Mouse (Mus musculus): Measurements from ENCODE around the gene Srsf4. TPM values are rescaled to one million over a fixed set of nuclear protein-coding genes. Genes with fewer than 3 reads are reported as not detected.
A peak's percentile ranks its signal among the peaks of the same experiment; 100 is the strongest.

The Srsf4 gene
- polyA plus RNA-seq, 1 experiment from 2014 or later, result 86.6 TPM

DNA sequence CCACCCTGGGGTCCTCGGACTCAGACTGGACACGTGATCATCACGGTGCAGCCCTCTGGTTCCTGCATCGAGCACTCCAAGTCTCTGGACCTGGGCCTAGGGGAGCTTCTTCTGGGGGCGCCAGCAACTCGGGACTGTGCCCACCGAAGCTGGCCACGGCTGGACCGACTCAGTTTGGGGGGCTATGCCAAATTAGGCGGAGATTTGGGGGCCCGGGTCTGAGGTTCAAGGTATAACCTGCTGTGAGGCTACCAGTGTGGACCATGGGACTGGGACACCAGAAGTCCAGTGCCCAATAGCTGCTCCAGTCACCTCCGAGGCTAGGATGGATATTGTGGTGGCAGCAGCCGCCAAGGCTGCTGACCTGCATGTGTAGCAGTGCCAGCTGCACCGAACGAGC, 49.0 kb downstream of the Srsf4 start:
- peaks cover 63% of the 10 kb centered on the region for H3K27me3 ChIP-seq (replicated peaks; ENCODE audit: control insufficient read depth, insufficient read depth, low read length)
- no peaks in the 10 kb centered on the region for H3K9me3 ChIP-seq (ENCODE audit: control insufficient read depth, low read length)
- 62% methylated on average over 15 of the region's 15 CpGs for WGBS
- ATAC-seq, result 0 out of 2 replicates have a peak, but pooled peaks have one; percentile 12
- peak overlapping the region; percentile 81 for H3K4me2 ChIP-seq (ENCODE audit: low read length)
- peaks cover 18% of the 10 kb centered on the region for H3K4me1 ChIP-seq (ENCODE audit: control insufficient read depth, insufficient read depth, low read depth, low read length)
- H3K27ac ChIP-seq (ENCODE audit: low read depth, low read length), result no peak overlapping the region
- no peak overlapping the region for H3K9ac ChIP-seq (ENCODE audit: low read depth, low read length)
- H3K4me3 ChIP-seq (ENCODE audit: low read length), result peak overlapping the region; percentile 52
- peaks cover 12% of the 10 kb centered on the region for H3K36me3 ChIP-seq (ENCODE audit: control insufficient read depth, insufficient read depth, low read length)

- peaks cover 17% of the 10 kb centered on the region for H3K36me3 ChIP-seq (ENCODE audit: control insufficient read depth, insufficient read depth, low read length)
- no peaks in the 10 kb centered on the region for H3K9me3 ChIP-seq (ENCODE audit: control insufficient read depth, low read length)
- no peak overlapping the region for H3K27ac ChIP-seq (ENCODE audit: low read depth, low read length)
- no peak overlapping the region for H3K4me3 ChIP-seq (ENCODE audit: low read length)
- ATAC-seq, result no peak
- H3K9ac ChIP-seq (ENCODE audit: low read depth, low read length), result no peak overlapping the region
- H3K4me2 ChIP-seq (ENCODE audit: low read length), result no peak overlapping the region
- 58% methylated on average over 6 of the region's 6 CpGs for WGBS
- H3K4me1 ChIP-seq (ENCODE audit: control insufficient read depth, insufficient read depth, low read depth, low read length), result peaks cover 18% of the 10 kb centered on the region
- H3K27me3 ChIP-seq (replicated peaks; ENCODE audit: control insufficient read depth, insufficient read depth, low read length), result peaks cover 51% of the 10 kb centered on the region
Observed at GRCm38 (mm10) chr4:131924096-131924810, 50.8 kb downstream of the Srsf4 start.

GRCm38 (mm10) chr4:131929146-131929545, 55.7 kb downstream of the Srsf4 start:
- no peak overlapping the region for H3K4me2 ChIP-seq (ENCODE audit: low read length)
- H3K9ac ChIP-seq (ENCODE audit: low read depth, low read length), result no peak overlapping the region
- H3K4me1 ChIP-seq (ENCODE audit: control insufficient read depth, insufficient read depth, low read depth, low read length), result no peaks in the 10 kb centered on the region; the same call in 1 of the 2 replicates
- H3K4me3 ChIP-seq (ENCODE audit: low read length), result no peak overlapping the region
- H3K27me3 ChIP-seq (replicated peaks; ENCODE audit: control insufficient read depth, insufficient read depth, low read length), result peaks cover 9% of the 10 kb centered on the region
- peaks cover 17% of the 10 kb centered on the region for H3K36me3 ChIP-seq (ENCODE audit: control insufficient read depth, insufficient read depth, low read length)
- no peak for ATAC-seq
- H3K27ac ChIP-seq (ENCODE audit: low read depth, low read length), result no peak overlapping the region
- 82% methylated on average over 6 of the region's 6 CpGs for WGBS
- no peaks in the 10 kb centered on the region for H3K9me3 ChIP-seq (ENCODE audit: control insufficient read depth, low read length)

DNA sequence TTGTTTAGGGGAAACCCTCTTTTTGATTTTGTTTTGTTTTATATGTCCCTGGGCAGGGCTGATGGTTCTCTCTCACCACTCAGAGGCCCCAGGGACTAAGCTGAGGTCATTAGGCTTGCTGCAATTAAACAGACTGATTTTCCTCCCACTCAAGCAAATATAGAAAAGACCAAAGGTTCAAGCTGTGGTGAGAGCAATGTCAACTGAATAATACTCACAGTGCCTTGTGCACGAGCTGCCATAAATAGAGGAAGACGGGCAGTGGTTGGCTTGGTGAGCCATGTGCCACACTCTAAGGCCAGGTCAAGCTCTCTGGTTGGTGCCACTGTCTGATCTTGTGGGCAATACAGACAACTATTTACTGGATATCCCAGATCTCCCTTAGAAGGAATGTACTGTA, 66.0 kb downstream of the Srsf4 start:
- H3K9ac ChIP-seq (ENCODE audit: low read depth, low read length), result no peak overlapping the region
- H3K27me3 ChIP-seq (replicated peaks; ENCODE audit: control insufficient read depth, insufficient read depth, low read length), result no peaks in the 10 kb centered on the region
- H3K4me2 ChIP-seq (ENCODE audit: low read length), result no peak overlapping the region
- H3K36me3 ChIP-seq (ENCODE audit: control insufficient read depth, insufficient read depth, low read length), result 0 out of 2 replicates have a peak, but pooled peaks cover 4% of the 10 kb centered on the region
- 73% methylated on average over 2 of the region's 2 CpGs for WGBS
- H3K27ac ChIP-seq (ENCODE audit: low read depth, low read length), result no peak overlapping the region
- ATAC-seq, result no peak
- H3K4me1 ChIP-seq (ENCODE audit: control insufficient read depth, insufficient read depth, low read depth, low read length), result no peaks in the 10 kb centered on the region
- H3K4me3 ChIP-seq (ENCODE audit: low read length), result no peak overlapping the region
- H3K9me3 ChIP-seq (ENCODE audit: control insufficient read depth, low read length), result no peaks in the 10 kb centered on the region

DNA sequence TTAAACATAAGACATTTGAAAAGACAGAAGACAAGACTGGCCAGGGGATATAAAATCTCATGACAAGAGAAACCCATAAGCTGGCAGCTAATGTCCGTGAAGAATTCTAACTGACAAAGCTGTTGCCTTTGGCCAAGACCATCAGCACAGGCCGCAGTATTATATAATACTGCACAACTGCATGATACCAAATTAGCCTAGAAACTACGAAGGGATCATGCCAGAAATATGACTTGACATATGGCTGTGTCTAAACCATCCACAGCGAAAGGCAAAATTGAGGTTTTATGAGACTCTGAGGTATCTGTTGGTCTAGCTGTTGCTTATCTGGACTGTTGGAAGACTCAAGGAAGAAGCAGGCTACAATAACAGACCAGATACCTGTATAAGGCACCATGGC, 67.4 kb downstream of the Srsf4 start:
- Histone ChIP-seq H3K9ac (ENCODE audit: low read depth, low read length) (no peak overlapping the region), H3K4me1 (ENCODE audit: control insufficient read depth, insufficient read depth, low read depth, low read length) (no peaks in the 10 kb centered on the region), H3K27me3 (replicated peaks; ENCODE audit: control insufficient read depth, insufficient read depth, low read length) (no peaks in the 10 kb centered on the region), H3K36me3 (ENCODE audit: control insufficient read depth, insufficient read depth, low read length) (no peaks in the 10 kb centered on the region), H3K27ac (ENCODE audit: low read depth, low read length) (no peak overlapping the region), H3K9me3 (ENCODE audit: control insufficient read depth, low read length) (no peaks in the 10 kb centered on the region), H3K4me2 (ENCODE audit: low read length) (no peak overlapping the region), H3K4me3 (ENCODE audit: low read length) (no peak overlapping the region)
- ATAC-seq, result no peak
- WGBS, result 93% methylated on average over 4 of the region's 4 CpGs

DNA sequence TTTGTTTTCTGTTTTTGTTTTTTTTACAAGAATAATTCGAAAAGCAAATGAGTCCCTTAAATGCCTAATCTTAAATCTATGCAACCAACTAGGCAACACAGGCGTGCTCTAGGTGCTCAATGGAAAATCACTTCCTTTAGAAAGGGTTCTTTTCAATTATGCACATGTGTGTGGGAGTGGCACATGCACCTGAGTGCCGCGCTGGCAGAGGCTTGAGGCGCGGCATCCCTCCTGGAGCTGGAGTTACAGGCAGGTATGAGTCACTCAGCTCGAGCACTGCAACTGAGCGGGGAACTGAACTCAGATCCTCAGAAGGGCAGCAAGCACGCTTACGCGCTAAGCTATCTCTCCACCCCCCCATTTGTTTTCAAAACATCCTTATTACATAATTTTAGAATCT, 74.4 kb downstream of the Srsf4 start:
- H3K4me3 ChIP-seq (ENCODE audit: low read length), result no peak overlapping the region
- H3K27ac ChIP-seq (ENCODE audit: low read depth, low read length), result no peak overlapping the region
- no peaks in the 10 kb centered on the region for H3K9me3 ChIP-seq (ENCODE audit: control insufficient read depth, low read length)
- no peaks in the 10 kb centered on the region for H3K4me1 ChIP-seq (ENCODE audit: control insufficient read depth, insufficient read depth, low read depth, low read length)
- no peak overlapping the region for H3K4me2 ChIP-seq (ENCODE audit: low read length)
- 94% methylated on average over 11 of the region's 11 CpGs for WGBS
- H3K36me3 ChIP-seq (ENCODE audit: control insufficient read depth, insufficient read depth, low read length), result no peaks in the 10 kb centered on the region
- no peak for ATAC-seq
- no peaks in the 10 kb centered on the region for H3K27me3 ChIP-seq (replicated peaks; ENCODE audit: control insufficient read depth, insufficient read depth, low read length)
- no peak overlapping the region for H3K9ac ChIP-seq (ENCODE audit: low read depth, low read length)

- H3K27ac ChIP-seq (ENCODE audit: low read depth, low read length), result no peak overlapping the region
- WGBS, result 25% methylated on average over 5 of the region's 5 CpGs
- no peaks in the 10 kb centered on the region for H3K9me3 ChIP-seq (ENCODE audit: control insufficient read depth, low read length)
- H3K27me3 ChIP-seq (replicated peaks; ENCODE audit: control insufficient read depth, insufficient read depth, low read length), result no peaks in the 10 kb centered on the region
- no peaks in the 10 kb centered on the region for H3K4me1 ChIP-seq (ENCODE audit: control insufficient read depth, insufficient read depth, low read depth, low read length)
- ATAC-seq, result no peak
- H3K9ac ChIP-seq (ENCODE audit: low read depth, low read length), result no peak overlapping the region; the same call in 1 of the 2 replicates
- H3K36me3 ChIP-seq (ENCODE audit: control insufficient read depth, insufficient read depth, low read length), result no peaks in the 10 kb centered on the region
- H3K4me3 ChIP-seq (ENCODE audit: low read length), result no peak overlapping the region
- H3K4me2 ChIP-seq (ENCODE audit: low read length), result no peak overlapping the region
Observed at GRCm38 (mm10) chr4:131949903-131950302, 76.5 kb downstream of the Srsf4 start.

GRCm38 (mm10) chr4:131950657-131951056, 77.2 kb downstream of the Srsf4 start:
- Histone ChIP-seq H3K27me3 (replicated peaks; ENCODE audit: control insufficient read depth, insufficient read depth, low read length) (no peaks in the 10 kb centered on the region), H3K9ac (ENCODE audit: low read depth, low read length) (no peak overlapping the region), H3K4me2 (ENCODE audit: low read length) (no peak overlapping the region), H3K36me3 (ENCODE audit: control insufficient read depth, insufficient read depth, low read length) (no peaks in the 10 kb centered on the region), H3K27ac (ENCODE audit: low read depth, low read length) (no peak overlapping the region), H3K4me3 (ENCODE audit: low read length) (no peak overlapping the region), H3K4me1 (ENCODE audit: control insufficient read depth, insufficient read depth, low read depth, low read length) (no peaks in the 10 kb centered on the region), H3K9me3 (ENCODE audit: control insufficient read depth, low read length) (no peaks in the 10 kb centered on the region)
- ATAC-seq, result no peak
- whole genome bisulfite sequencing, result 43% methylated on average over 8 of the region's 8 CpGs

Measured in hindbrain, embryonic 16.5 days (tissue).